Mouse (Mus musculus) cerebellum, adult (tissue): Measurements from ENCODE around the gene Gpr137c.
A peak's percentile ranks its signal among the peaks of the same experiment; 100 is the strongest.

Experiments
- ATAC-seq: cut with Nextera tagmentation; 2 replicates; pipeline ENCODE4 v1.9.2; 2017; ENCODE audit warnings: mild to moderate bottlenecking, moderate library complexity, mixed read lengths; ENCODE audit not compliant: insufficient number of reproducible peaks, low FRiP score, low TSS enrichment

Gpr137c gene

DNA sequence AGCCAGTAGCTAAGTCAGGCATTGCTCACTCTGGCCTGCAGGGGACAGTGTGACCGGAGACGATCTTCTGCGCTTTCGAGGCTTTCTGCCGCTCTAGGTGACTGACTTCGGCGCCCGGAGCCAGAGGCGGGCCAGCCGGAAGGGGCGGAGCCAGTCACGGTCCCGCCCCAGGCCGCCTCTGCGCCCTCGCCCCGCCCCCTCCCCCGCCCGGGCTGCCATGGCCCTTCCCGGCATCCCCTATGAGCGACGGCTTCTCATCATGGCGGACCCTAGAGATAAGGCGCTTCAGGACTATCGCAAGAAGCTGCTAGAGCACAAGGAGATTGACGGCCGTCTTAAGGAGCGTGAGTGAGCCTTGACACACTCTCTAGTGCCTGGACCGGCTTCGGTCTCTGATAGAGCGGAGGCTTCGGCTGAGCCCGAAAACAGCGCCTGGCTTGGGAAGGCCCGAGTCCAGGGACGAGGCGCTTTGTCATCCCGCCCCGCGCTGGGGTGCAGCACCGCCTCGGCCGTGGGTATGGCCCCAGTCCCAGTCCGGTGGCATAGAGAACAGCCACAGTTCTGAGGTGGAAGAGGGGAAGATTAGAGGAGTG lies 110.2 kb downstream of the Gpr137c start, which contains the start of gene Psmc6:
TSS of gene Psmc6 (plus strand) at position 200 of the 593 bp plus-strand sequence.
- ATAC-seq = peak; percentile 97
